Mouse (Mus musculus): ENCODE measurements at regions not wholly inside any gene's neighbourhood (a gene's known extent, or its start where the extent isn't known, plus 50 kb on each side); places are given as distances from the start of the nearest gene placed in this dataset.

DNA sequence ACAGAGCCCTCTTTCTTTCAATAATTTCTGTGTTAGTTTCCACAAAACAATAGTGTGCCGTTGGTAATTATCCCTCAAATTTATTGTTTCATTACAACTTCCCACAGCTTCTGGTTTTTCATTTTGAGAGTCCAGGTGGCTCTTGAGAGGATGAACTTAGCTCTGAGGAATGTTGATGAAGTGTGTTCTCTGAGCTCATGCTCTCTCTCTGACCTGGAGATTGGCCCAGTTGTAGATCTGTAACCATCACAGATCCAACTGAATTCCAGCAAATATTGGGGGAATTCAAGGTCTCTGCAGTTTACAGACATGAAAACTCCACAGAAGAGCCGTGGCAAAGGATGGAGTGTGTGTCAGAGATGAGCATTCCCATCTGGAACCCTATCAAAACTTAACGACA, 96.5 kb upstream of the Spry2 start:
- no peak for TF ChIP-seq CTCF (IDR thresholded peaks at IDR 0.05; ENCODE audit: extremely low read depth, insufficient read length, insufficient replicate concordance, low read depth, low read length)
- no peak for TF ChIP-seq POLR2A (IDR thresholded peaks at IDR 0.05; ENCODE audit: low read depth, low read length)

Data from small intestine, adult 2 months (tissue).